Mouse (Mus musculus): ENCODE measurements at regions not wholly inside any gene's neighbourhood (a gene's known extent, or its start where the extent isn't known, plus 50 kb on each side); places are given as distances from the start of the nearest gene placed in this dataset.

DNA sequence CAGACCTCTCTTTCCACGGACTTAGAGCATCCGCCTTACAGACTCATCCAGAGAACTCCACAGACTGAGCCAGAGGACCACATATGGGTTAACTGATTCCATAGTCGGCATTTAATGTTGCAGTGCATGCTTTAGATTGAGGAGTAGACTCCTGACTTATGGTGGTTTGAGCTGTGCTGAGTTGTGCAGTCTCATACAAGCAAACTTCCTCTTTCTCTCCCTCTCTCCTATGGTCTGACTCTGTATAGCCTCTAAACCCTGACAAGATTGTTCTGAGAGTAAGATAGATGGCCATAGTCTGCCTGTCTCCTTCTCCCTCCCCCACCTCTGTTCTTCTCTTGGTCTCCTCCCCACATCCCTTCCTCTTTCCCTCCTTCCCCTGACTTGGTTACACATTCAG, 616.0 kb downstream of the Ryr2 start:
- no peak for DNase-seq

DNA sequence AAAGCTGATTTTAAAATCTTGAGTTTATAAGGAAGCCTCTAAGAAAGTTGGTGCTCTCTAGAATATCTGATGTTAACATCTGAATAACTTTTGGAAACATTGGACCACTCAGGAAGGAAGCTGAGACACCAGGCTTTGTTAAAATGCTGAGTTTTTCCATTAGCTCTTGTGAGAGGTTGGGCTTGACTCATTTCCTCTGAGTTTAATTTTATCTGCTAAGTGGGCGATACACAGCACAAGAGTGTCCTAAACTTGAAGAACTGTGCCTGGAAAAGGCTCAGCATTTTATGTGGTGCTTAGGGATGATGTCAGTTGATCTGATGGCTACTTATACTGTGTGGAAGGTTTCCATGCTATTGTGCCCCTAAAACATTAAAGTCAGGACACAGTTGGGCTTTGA, 623.6 kb downstream of the Ryr2 start:
- DNase-seq = peak; percentile 13

DNA sequence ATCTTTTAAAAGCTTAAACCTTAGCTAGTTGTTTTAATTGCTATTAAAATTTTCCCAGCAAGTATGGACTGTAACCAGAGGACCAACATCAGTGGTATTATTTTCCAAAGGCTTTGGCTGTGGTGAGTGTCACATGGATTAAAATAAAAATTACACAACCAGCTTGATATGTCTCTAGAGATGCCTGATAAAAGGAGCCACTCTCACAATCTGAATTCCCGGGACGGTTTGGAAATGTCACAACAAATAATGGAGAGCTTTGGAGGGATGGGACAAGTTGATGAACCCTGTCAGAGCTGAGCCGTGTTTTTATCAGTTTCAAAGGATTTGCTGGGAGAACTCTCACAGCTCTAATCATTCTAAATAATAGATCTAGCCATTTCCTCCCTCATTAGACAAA, 624.0 kb downstream of the Ryr2 start:
- DNase-seq = no peak

DNA sequence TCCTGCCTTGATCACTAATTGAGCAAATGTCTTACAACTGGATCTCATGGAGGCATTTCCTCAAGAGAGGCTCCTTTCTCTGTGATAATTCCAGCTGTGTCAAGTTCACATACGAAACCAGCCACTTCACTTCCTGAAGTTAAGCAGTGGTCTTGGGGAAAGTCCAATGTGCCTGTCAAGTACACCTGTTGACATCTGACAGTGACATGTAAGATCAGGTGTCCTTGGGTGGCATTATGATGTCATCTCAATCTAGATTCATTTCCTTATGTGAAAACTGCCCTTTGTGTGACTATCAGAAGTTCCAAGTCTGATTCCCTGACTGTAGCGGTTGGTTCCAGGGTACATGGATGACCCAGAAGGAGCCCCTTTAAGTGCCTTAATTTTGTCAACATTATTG, 646.5 kb downstream of the Ryr2 start:
- no peak for DNase-seq

DNA sequence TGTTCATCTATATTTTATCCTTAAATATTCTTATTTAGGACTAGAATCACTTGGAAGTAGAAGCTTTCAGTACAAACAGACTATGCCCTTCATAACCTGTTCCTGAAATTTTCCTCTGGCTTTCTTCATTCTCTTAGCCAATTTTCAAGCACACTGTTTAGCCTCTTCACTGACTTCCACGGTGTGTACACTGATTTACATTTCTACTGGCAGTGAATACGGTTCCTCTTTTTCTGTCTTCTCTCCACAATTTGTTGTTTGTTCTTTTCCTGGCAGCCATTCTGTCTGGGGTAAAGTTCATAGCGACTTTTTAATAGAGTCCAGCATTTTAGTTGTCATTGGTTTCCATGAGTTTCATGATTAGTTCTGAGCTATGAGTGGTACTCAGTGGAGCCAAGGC, 651.6 kb downstream of the Ryr2 start:
- no peak for DNase-seq

DNA sequence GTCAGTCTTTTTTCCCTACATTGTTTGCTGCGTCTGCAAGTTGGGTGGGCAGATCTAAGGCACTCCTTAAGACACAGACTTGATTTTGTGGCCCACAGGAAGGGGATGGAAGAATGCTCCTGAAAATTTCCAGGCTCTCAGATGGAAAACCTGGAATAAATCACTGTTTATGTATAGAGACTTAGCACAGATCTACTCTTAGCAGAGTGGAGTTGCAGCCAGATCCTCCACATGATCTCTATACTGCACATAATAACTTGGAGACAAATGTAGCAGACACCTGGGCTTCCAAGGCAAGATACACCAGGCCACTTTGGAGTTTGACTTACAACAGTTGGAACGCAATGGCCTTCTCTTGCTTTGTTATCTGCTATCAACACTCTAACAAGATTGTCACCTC, 654.3 kb downstream of the Ryr2 start:
- DNase-seq = no peak

DNA sequence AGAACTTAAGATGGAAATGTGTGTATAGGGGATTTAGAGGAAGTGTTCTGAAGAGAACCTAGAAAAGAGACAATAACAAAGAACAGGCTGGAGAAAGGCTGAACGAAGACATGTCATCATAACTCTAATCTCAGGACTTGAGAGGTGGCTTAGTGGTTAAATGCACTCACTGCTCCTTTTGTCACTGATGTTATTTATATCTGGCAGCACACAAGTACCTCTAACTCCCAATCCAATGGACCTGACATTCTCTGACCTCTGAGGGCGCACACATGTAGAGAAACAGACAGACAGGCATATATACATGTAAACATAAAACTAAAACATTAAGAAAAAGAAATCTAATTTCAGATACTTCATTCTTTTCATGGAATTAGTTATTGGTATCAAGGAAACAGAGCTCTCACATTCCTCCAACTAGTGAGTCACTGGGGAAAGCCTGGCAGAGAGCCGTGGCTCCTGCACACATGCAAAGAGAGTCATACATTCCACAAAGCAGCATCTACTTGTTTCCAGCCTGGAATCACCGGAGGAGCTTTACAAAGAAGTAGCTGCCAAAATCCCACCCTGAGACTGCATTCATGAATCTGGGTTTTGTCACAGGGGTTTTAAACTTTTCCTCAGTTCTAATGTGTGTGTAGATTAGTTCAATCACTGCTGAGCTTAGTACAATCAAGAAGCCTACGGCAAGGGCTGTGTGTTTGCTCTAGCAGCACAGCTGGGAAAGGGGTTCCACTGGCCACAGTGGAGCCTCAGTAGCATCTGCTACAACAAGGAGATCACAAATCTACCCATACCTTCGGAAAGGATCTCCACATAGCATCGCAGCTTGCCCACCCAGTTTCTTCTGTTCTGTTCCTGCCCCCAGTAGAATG, 674.0 kb downstream of the Ryr2 start:
- no peak for DNase-seq

DNA sequence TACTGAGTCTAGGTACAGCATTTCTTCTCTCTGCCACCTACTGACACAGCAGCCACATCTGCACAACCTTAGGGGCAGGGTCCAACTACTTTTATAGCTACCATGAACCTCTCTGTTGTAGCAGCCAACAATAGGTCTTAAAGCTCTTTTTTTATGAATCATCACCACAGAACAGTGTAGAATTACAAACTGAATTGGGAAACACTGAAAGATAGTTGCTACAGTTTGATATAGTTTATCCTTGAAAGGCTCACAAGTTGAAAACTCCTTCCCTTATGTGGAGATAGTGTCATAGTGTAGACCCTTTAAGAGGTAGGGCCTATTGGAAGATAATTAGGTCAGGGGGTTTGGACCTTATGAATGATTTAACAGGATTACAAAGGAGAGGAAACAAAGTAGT, 679.9 kb downstream of the Ryr2 start:
- no peak for DNase-seq

DNA sequence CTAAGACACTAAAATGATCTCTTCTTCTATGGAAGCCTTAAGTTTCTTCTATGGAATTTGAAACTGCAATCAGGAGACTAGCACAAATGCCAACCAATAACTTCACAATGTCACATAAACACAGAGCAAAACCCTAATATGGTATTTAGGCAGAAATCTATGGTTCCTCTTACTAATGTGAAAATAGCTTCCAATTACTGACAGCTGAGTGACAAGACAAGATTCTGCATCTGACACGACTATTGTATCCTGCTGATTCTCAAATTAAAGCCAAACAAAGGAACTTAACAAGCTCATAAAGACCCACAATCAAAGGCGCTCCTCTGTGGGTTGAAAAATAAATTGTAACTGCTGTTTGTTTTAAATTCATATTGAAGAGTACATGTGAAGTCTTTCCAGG, 714.7 kb downstream of the Ryr2 start:
- no peak for DNase-seq

DNA sequence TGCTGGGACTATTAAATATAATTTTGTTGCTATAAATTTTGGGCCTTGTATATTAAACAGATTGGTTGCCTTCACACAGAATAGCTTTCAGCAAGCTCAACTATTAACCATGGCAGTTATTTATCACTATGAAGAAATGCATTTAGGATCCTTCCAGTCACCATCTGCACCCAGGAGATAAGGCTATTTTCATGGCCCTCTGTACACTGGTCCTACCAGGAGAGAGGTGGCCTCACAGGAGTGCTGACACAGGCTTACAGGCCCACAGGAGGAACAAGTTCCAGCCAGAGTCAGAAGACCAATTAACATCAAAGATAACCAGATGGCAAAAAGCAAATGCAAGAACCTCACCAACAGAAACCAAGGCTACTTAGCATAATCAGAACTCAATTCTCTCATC, 731.3 kb downstream of the Ryr2 start:
- DNase-seq = no peak

DNA sequence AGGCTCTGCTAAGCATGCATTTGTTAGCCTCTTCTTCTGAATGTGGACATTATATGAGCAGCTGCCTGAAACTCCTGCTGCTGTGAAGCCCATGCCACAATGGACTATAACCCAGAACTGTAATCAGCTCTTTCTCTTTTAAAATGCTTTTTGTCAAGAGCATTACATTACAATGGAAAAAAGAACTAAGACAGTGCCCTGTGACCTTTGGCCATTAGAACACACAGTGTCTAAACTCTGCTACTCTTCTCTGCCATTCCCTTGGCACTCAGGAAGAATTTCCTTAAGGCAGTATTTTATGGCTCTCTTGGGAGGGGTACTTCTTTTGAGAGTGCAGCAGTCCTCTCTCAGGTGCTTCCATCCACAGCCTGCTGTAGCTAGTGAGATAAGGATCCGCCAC, 737.3 kb downstream of the Ryr2 start:
- no peak for DNase-seq

DNA sequence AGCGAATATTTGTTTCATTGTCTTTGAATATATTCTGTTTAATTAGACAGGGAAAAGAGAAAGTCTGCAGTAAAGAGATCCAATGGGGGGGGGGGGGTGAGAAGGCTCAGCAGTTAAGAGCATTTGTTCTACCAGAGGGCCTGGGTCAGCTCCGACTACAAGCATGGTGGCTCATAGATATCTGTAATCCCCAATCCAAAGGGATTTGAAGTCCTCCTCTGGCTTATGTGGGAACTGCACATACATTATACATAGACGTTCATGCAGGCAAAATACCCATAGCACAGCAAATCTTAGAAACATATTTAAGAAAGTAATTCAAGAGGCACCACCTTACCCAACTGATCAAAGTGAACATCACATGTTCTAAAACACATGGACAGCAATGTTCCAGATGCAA, 743.9 kb downstream of the Ryr2 start:
- no peak for DNase-seq

DNA sequence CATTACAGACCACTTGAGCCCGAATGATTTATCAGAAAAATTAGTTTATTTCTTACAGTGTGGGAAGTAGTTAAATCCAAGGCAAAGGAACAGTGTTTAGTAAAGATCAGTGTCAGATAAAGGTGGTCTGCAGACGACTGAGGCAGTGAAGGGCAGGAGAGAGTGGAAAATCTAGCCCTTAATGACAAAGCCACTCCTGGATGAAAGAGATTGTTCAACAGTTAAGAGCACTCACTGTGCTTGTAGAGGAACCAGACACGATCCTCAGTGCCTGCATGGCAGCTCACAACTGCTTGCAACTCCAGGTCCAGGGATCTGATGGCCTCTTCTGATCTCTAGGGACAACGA, 758.3 kb downstream of the Ryr2 start:
- no peak for DNase-seq

DNA sequence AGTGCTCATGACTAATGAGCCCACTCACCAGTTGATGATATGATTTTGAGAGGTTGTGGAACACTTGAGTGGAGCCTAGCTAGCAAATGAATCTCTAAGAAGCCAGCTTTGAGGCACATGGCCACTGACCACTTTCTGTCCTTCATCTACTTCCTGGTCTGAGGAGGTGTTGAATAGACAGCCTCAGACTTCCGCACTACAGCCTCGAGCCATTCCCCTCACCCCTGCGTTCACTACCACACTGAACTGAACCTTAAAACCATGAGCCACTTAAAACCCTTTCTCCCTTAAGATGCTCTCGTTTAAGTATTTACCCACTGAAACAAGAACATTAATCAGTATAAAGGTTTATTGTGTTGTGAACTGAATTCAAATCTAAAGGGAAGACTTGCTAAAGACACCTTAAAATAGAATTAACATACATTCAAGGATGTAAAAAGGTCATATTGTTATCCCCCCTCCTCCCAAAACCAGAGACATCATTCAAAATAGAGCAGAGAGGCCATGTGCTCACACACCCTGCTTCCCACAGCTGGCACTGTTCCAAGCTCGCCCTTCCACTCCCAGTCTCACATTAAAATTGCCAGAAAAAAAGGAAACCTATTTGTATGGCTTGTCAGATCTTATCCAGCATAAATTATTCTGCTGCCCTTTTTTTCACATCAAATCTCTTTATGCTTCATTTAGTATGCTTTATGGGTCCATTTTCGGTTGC, 758.8 kb downstream of the Ryr2 start:
- DNase-seq = peak; percentile 16

DNA sequence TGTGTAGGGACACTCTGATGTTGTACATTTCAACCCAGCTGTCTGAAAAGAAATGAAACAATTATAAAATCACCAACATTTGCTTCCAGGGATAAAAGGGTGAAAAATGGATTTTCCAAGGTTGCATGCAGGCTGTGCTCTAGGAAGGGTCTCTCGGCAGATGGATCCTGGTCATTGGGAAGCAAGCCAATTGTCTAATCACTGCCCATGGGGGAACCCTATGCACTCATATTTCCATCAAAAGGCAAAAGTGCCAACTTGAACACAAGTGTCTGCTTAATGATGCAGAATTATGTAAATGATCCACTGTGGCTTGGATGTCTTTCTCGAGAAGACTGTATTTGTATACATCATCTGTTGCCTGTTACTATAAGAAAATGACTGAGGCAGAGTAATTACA, 762.2 kb downstream of the Ryr2 start:
- no peak for DNase-seq

DNA sequence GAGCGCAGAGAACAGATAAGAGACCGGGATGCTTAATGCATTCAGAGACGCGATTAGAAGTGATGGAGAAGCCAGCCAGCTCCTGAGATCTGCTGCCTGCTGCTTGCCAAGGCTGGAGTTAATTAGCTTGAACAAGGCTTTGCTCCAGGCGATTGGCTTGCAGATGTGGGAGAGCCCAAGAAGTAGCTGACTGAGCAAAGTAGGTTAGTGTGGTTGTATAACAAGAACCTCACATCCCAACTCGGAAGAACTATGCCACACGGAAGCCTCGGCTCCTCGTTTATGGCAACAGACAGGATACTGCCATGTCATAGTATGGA, 768.5 kb downstream of the Ryr2 start:
- no peak for DNase-seq

DNA sequence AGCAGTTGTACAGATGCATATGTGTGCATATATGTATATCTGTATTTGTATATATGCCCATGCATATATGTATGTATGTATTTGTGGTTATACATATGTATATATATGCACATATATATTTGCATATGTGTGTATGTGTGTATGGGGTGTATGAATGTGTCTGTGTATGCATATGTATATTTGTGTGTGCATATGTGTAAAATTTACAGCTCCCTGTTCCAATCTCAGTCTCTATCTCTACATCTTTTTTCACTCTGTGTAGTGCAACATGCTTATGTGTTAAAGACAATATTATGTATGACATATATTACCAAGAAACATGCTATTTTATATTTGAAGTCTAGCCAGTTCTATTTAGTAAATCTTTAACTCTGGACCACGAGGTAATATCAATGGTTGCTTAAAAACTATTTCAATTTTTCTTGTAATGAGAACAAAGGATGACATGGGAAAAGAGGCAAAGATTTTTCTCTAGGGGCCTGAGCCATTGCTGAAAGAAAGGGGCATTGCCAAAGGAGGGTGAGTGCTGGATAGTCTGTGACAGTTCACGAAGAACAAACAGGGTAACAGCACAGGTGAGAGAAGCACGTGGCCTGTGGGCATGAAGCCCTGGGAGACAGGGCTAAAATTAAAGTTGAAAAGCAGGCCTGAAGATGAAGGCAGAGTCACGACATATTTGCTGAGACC, 769.0 kb downstream of the Ryr2 start:
- DNase-seq = no peak

DNA sequence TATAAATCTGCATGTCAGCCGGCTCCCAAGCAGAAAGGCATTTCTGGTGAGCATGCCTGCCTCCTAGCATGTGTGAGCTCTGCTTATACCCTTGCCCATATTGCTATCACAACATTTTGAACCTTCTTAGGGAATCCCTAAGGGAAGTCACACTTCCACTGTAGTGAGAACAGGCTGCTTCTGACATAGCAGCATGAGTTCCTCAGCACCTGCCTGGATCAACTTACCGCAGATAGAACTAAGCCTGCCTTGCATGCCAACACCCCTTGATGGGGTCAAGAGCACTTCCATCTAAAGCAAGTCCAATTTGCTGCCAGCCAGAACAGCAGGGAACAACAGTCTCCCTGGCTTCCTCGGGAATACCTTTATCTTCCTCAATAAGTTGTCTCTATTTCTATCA, 769.8 kb downstream of the Ryr2 start:
- DNase-seq = no peak

DNA sequence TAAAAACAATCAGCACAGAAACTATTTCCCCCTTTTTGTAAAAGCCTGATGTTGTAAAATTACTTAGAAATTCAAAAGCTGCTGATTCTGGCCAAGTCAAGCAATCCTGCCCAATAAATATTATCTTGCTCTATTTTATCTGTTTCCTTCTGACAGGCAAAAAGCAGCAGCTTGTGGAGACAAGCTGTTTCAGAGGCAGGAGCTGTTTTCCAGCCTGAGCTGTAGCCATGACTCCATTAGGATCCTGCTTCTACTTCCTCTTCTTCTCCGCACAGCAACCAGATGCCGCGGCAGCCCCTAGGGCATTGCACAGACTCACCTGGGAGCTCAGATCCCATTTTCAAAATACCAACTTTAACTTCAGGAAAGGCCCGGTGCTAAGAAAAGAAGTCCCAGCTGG, 774.8 kb downstream of the Ryr2 start:
- peak; percentile 19 for DNase-seq

DNA sequence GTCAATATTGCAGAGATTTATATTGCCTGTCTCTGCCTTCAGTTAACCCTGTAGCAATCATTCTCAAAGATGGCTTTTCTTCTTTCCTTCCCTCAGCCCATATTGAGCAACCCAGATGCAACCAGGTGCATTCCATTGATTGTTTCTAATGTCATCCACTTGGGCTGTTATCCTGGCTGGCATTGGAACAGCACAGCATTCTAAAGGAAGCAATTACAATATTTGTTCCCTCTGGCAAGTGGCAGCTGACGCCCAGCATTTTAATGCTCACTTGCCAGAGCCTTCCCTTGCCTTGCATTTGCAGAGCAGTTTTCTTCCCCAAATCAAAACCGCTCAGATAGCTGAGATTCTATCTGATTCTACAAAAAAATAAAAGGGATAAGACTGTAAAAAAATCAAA, 798.0 kb downstream of the Ryr2 start:
- no peak for DNase-seq

DNA sequence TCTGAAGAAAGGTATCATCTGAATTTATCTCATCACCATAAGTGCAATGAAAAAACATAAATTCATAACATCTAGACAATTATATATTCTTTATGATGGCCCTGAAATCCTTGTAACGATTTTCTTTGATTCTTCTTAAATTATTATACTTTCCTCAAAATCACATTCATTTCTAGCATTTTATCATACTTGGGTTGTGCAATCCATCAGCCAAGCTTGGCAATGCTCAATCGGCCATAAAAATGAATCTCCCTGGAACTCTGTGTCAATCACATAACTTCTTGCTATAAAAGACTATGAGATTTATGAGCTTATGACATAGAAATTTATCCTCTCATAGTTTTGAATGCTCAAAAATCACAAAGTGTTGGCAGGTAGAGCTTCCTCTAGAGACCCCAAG, 811.3 kb downstream of the Ryr2 start:
- no peak for DNase-seq

DNA sequence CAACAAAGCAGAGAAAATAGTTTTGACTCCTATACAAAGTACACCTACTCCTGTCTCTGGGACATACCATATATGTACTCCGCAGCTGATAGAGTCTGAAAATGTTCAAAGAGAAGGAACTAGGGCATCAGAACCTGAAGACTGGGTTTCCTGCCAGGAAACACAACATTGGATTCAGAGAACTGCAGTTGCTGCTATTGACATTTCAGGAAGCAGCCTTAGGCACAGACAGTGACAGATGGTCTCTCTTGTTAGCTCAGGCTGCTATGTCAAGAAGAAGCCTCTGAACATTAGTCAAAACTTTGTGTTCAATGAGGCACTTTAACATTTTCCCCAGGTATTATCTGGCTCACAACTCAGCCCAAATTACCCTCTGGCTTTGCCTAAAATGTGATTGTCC, 812.1 kb downstream of the Ryr2 start:
- DNase-seq = no peak

DNA sequence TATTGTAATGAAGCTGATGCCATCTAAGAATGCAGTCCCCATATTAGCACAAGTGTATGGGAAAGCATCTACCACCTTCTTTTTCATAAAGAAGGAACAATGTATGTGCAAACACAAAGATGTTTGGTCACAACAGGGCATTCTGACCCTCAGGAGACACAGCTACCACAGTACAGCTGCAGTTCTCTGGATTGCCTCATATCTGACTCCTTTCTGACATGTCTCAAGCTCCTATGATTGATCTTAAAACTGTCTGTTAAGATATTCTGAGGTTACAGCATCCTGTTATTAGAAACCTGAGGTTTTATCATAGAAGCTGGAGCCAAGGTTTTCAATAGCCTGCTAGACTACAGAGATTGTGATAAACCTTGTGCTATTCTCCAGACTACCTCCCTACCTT, 813.0 kb downstream of the Ryr2 start:
- DNase-seq = no peak

DNA sequence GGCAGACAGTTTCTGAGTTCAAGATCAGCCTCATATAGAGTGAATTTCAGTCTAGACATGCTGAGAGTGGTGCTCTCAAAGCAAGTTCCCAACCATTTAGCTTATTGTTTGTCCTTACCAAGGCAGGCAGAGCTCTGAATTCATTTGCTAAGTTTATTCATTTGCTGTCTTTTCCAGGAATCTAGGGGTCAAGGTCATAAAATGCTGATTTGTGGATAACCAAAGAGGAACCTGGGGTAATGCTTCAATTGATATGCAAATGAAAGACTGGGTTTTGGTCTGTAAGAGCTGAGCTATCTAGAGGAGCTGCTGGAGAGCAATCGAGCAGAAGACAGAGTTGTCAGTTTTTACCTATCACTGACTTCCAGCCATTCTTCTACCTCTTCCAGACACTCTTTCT, 832.8 kb downstream of the Ryr2 start:
- no peak for DNase-seq

Data from kidney, postnatal 14 days (tissue).